Mouse (Mus musculus): ENCODE results near the gene Sox30.

The Sox30 gene

DNA sequence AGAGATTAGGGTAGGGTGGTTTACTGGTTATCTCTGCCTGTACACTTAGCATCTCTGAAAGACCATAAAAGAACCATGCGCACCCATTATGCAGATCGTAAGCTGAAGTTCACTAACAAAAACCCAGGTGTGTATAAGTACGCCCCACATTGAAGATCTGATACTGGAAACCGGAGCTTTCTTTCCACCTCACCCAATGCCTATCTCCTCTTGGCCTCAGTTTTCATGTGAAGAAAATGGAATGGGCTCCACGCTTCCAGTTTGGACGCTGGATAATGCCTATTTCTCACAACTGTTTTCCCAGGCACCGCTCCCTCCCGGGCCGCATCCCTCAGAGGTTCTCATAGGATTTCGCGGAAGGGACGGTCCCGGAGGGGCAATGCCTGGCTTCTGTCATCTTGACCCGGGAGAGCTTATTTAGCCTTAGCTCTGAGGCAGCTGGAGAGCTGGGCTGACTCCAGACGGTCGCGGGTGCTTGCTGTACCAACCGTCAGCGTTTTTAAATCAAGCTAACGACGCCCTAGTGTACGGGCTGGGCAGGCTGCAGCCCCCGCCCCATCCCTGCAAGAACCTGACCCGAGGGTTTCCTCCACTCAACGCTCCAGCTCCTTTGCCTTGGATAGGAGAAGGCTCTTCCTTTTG, 76.8 kb downstream of the Sox30 start:
- DNase-seq, result no peak

DNA sequence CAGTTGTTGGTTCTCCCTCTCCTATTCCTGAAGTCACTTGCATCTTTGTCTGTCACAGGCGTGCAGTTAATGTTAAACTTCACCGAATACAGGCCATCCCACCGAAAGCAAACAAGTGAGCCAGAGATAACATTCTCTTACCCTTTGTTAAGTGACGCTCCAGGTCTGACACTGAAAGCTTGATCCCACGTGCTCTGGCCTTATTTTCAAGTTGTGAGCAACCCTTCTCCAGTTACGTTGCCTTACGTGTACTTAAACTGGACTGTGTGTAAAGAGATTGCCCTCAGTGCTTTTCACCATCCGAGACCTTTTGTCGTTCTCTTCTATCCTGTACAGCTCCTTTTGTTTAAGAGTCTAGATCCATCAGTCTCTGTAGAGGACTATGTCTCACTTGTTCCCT, 77.9 kb downstream of the Sox30 start:
- DNase-seq, result no peak

GRCm38 (mm10) chr11:46058916-46059315, 78.8 kb downstream of the Sox30 start:
- DNase-seq, result no peak

DNA sequence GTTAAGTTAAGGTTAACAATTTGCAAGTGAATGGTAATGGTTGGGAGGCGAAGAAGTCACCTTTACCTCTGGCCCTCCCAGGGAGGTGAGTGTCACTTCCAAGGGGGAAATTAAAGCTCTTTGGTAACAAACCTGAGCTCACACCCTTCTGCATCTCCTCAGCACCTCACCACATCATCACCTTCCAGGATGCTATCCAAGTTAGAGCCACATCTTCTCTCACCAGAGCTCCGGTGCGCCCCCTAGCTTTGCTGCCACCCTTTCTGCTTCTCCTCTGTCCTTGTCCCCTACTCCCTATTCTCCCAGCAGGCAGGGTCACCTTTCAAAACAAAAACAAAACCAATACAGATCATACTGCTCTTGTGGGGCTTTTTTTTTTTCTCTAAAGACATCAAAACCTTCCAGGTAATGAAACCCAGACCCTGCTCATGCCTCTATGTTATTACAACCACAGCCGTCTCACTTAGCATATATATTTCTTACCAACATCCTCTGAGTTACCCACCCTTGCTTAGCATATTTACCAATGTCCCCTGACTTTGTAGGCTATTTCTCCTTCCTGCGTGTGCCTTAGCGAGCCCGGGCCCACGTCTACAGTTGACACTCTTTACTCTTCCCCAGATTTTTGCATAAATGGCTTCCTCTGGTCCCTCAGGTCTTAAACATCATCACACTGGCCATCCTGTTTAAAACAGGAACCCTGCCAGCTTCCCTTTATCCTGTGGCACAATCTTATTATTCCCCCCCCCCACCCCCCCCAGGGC, 80.0 kb downstream of the Sox30 start:
- peak; percentile 42 for DNase-seq

DNA sequence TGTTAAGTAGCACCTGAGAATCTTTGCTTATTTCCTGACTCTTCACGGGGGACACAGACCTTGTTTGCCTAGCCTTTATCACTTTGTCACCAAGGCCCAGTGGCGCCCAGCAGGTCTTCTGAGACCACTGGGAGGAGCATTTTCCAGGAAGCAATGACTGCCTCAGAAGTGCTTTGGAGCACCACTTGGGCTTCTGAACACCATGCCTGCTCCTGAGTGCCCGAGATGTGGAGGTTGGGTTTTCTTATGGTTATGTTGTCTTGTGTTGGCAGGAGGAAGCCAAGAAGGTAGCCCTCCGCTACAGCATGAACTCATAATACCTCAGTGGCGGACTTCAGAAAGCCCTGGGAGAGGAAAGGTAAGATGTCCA, 80.5 kb downstream of the Sox30 start:
- DNase-seq, result no peak

DNA sequence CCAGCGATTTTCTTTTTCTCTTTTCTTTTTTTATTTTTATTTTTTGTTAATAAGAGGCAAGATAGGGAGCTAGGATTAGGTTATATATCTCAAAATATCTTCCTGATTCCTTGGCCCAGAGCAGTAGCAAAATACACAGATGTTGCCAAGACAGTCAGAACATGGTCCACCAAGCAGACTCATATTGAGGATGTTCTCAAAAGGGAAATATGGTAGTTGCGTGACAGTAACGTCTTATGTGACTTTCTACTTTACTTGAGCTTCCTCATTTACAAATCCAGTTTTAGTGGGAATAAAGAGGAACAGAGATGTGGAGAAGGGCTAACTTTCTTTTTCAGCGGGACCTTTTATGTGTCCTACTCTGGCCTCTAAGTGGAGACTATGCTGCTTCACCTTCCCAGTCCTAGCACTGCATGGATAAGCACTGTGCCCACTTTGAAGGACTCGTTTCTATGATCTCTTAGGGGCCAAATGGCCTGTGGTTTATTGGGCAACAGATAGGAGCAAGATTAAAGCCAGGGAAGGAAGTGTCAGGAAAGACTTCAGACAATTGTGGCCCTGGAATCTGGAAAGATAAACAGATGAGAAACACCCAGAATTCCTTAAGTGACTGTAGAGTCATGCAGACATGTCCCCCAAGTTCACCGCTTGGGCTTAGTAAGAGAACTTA, 81.8 kb downstream of the Sox30 start:
- DNase-seq, result no peak

DNA sequence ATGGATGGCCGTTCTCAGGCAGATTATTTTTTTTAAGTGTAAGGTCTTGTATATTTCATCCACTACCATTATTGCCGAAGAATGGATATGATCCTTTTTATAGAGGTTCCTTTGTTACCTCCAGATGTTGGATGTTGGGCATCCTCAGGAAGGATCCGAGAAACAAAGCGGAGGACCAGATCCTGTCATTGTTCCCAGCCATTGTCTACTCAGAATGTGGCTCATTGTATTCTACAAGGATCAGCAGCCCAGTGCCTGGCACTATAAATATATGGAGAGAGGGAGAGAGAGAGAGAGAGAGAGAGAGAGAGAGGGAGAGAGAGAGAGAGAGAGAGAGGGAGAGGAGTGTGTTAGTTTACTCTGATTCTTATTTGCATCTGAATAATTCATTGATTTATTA, 82.5 kb downstream of the Sox30 start:
- no peak for DNase-seq

GRCm38 (mm10) chr11:46062993-46063731, 83.1 kb downstream of the Sox30 start:
- DNase-seq, result no peak

DNA sequence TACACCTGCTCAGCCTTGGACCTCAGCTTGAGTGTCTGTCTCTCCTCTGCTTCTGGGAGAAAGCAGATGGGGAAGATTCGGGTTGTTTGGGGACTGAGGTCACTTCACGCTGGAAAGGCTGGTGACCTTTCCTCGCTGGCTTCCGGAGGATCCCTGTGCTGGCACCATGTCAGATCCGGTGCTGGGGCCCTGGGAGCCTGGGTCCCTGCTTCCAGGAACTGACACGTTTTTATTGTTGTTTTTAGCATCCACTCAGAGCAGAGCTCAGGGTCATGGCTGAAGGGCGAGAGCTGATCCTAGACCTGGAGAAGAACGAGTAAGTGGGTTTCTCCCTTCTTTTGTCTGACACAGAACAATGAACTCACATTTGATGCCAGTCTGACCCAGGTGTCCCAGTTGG, 84.7 kb downstream of the Sox30 start:
- no peak for DNase-seq

DNA sequence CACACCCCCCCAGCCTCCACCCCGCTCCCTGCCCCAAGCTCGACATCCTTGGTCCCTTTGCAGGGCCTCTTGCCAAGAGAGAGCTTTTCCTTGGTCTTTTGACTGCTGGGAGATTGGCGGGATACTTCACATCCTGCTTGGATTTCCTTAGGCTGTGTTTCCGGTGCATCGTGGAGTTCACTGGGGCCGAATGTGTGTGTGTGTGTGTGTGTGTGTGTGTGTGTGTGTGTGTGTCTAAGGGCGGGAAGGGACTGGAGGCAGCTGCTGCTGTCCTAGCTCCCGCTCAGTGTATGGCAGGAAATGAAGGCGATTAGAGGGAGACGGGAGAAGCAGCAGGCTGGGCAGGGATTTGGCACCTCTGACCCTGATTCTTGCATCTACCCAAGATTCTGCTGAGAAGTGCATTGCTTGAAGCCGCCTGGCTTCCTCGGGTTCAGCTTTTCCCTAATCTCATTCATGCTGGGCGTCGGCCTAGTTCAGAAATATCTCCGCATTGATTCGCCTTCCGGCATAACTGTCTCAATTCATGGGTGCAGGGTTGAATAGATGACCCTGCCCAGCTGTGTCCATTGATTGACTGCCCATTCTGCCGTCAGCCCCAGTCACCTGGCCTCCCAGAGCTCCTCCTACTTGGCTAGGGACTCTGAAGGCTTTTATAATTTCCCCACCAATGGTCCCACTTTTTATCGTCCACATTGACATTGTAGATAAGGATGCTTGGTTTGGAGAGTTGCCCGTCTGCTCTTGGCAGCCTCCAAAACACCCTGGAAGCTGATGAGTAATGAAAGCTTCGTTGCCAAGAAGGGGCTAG, 85.3 kb downstream of the Sox30 start:
- DNase-seq, result no peak
